ENCODE assay signal across 28 mouse cellular contexts in the genomic region with DNA sequence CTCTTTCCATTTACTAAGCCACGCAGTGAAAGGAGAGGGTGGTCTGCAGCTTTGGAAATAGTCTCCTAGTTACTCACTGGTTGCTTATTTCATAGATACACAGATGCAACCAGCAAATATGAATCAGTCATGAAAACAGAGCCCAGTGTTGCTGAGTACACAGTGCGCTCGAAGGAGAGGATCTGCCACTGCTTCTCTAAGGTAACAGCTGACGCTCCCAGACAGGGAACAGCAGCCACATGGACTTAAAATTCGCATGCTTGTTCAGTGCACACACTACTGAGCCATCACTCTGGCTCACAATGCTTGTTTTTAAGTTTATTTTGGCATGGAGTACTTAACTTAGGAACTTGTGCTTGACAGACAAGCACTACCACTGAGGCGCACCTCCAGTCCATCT. TPM values are rescaled to one million over a fixed set of nuclear protein-coding genes. Genes with fewer than 3 reads are reported as not detected.
"Had no signal": no experiment of that assay in that cellular context is flagged by ENCODE, and none has a peak within 500 bp of the region (broad histone marks: within the 10 kb centered on the region; RNA-seq: fewer than 3 reads in every experiment).

No protein-coding gene starts in this region.

- H3K4me2 ChIP-seq: heart, embryonic 13.5 days; heart, embryonic 15.5 days; hindbrain, embryonic 12.5 days; hindbrain, embryonic 14.5 days; intestine, embryonic 15.5 days; limb, embryonic 12.5 days; liver, embryonic 11.5 days; liver, embryonic 13.5 days; liver, embryonic 15.5 days had no signal

- H3K9me3 ChIP-seq: heart, embryonic 13.5 days; heart, embryonic 15.5 days; hindbrain, embryonic 10.5 days; hindbrain, embryonic 12.5 days; intestine, embryonic 15.5 days; limb, embryonic 12.5 days; liver, embryonic 13.5 days; liver, embryonic 15.5 days had no signal

- ATAC-seq: forebrain, embryonic 16.5 days; hindbrain, embryonic 16.5 days; inflammation-experienced regulatory T-cells, adult 6 months; intestine, embryonic 15.5 days; intestine, postnatal 0 days had no signal

- H3K9ac ChIP-seq: heart, embryonic 13.5 days; heart, embryonic 15.5 days; hindbrain, embryonic 12.5 days; hindbrain, embryonic 14.5 days; intestine, embryonic 15.5 days; limb, embryonic 12.5 days; liver, embryonic 13.5 days; liver, embryonic 15.5 days had no signal

- H3K4me3 ChIP-seq: gastrocnemius, adult 2 months; heart, adult 2 months; heart, embryonic 13.5 days; heart, embryonic 15.5 days; hindbrain, embryonic 10.5 days; hindbrain, embryonic 12.5 days; intestine, embryonic 15.5 days; limb, embryonic 12.5 days; liver, embryonic 13.5 days; liver, embryonic 15.5 days had no signal

- H3K27ac ChIP-seq: gastrocnemius, adult 2 months; heart, adult 2 months; heart, embryonic 13.5 days; heart, embryonic 15.5 days; hindbrain, embryonic 10.5 days; hindbrain, embryonic 12.5 days; hindbrain, embryonic 14.5 days; intestine, embryonic 15.5 days; limb, embryonic 12.5 days; liver, embryonic 13.5 days; liver, embryonic 15.5 days had no signal

- DNase-seq: gastrocnemius, adult 2 months; gastrocnemius, postnatal 10 days; gastrocnemius, postnatal 25 days; heart, adult 2 months; heart, postnatal 14 days; heart, postnatal 36 days; kidney, adult 18-20 months; kidney, adult 8-10 months; kidney, postnatal 10 days; kidney, postnatal 25 days; kidney, postnatal 4 days; left cerebral cortex, postnatal 4 days; liver; liver, embryonic 13.5 days had no signal

- H3K4me1 ChIP-seq: heart, embryonic 13.5 days; heart, embryonic 15.5 days; hindbrain, embryonic 10.5 days; hindbrain, embryonic 12.5 days; intestine, embryonic 15.5 days; limb, embryonic 12.5 days; liver, embryonic 13.5 days; liver, embryonic 15.5 days had no signal

- H3K27me3 ChIP-seq: heart, embryonic 13.5 days; heart, embryonic 15.5 days; hindbrain, embryonic 12.5 days; intestine, embryonic 15.5 days; limb, embryonic 12.5 days; liver, embryonic 13.5 days; liver, embryonic 15.5 days had no signal

RNA-seq across cellular contexts. Expression of a gene that starts 47.0 kb away (rescaled TPM):
- total RNA-seq: granulocyte monocyte progenitor cell, adult 5-6 weeks had no signal
